Mouse (Mus musculus): ENCODE measurements around the gene Ptpn6.

Gene Ptpn6

GRCm38 (mm10) chr6:124755831-124756595, 17.5 kb upstream of the Ptpn6 start, which contains the start of the genes Gm45234 and Atn1:
Gene Gm45234 (minus strand): TSS chr6:124756021.
Gene Atn1 (minus strand): TSS chr6:124756524.
- DNase-seq (ENCODE audit: low spot score in 2 of 2): peak; percentile 15 to 59

DNA sequence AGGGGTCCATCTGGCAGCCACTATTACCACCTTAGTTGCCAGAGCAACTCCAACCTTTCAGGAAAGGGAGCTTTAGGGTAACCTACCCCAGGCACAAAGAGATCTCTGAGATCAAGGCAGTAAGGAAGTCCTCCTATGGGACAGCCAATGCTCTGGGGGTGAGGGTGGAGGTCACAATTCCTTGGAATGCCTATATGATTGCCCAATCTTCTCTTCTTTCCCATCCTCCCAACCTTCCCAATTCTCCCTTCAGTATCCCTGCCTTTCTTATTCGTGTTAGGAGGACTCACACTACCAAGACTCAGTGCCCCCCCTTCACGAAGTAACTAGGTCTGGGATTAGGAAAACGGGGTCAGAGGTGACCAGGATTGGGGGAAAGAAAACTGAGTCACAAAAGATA, 16.8 kb upstream of the Ptpn6 start:
- DNase-seq (ENCODE audit: low spot score in 2 of 2): no peak

DNA sequence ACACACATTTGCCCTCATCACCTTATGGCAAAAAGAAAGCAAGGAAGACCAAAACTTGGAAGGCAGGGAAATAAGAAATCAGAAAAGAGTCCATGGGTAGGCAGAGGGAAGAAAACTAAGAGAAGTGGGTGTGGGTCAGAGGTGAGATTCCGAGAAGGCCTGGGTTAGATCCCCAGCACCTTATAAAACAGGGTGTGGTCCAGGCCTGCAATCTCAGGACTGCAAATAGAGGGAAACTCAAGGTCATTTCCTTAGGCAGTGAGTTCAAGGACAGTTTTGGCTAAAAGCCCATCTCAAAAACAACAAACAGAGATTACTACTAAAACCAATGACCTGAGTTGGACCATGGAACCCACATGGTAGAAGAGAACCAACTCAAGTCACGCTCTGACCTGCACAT, 15.3 kb upstream of the Ptpn6 start:
- DNase-seq (ENCODE audit: low spot score in 2 of 2): no peak

DNA sequence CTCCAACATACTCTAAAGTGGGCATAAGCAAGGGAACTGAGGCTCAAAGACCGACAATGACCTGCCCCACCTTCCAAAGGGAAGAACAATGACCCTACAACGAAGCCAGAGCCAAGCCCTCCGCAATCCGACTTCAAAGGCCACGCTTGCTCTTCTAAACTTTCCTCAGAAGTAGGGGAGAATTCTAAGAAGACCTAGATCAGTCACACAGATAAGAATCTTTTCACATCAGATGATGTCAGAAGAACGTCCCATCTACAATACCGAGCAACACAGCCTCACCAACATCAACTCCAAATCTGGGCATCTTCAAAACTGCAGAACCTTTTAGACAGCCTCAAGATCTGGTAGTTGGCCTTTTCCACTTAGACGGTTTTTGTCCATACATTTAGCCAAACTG, 11.9 kb upstream of the Ptpn6 start:
- no peak for DNase-seq (ENCODE audit: low spot score in 2 of 2)

GRCm38 (mm10) chr6:124746654-124747632, 8.4 kb upstream of the Ptpn6 start:
- no peak for DNase-seq (ENCODE audit: low spot score in 2 of 2)

DNA sequence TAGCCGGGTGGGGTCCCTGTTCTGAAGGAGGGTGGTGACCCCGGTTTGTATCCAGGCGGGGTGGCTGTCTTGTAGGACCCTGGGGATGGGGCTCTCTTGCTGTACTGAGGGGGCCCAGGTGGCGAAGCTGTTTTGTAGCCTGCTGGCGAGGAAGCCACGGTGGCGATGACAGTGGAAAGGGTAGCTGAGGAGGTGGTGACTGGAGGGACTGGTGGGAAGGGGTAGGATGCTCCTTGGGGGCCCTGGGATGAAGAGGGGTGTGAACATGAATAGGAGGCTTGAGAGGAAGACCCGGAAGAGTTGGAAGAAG, 7.7 kb upstream of the Ptpn6 start:
- no peak for DNase-seq (ENCODE audit: low spot score in 2 of 2)

DNA sequence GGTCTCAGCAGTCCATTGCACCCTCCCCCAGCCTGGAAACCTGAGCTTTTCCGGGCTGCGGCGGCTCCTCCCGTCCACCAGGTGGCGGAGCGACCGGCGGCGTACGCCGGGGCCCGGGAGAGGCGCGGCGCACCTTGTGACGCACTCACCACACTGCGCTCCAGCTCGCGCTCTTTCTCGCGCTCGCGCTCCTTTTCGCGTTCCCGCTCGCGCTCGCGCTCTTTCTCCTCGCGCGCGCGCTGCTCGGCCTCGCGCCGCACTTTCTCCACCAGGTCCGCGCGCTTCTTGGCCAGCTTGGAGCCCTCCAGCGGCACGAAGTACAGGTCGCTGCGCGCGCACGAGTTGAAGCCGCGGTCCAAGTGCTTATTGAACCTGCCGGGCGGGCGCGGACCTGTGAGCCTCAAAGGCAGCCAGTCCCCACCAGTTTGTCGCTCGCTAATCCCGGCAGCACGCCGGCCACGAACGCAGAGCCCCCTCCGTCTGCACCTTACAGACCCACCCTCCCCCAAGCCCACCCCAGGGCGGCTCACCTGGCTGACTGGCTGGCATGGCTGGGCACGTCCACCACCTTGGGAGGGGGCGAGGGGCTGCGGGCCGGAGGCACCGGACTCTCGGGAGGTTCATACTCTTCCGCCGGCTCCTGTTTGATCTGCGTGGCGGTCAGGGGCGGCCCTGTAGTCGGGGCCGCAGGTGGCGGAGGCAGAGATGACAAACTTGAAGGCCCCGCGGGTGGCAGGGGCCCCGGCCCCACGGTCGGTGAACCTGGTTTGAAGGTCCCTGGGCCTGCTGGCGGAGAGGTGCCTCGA, 7.2 kb upstream of the Ptpn6 start:
- peak; percentile 90 to 94 for DNase-seq (ENCODE audit: low spot score in 2 of 2)

- DNase-seq (ENCODE audit: low spot score in 2 of 2): peak in 1 of 2 experiments; percentile 52
Observed at GRCm38 (mm10) chr6:124744755-124745321, 6.3 kb upstream of the Ptpn6 start.

DNA sequence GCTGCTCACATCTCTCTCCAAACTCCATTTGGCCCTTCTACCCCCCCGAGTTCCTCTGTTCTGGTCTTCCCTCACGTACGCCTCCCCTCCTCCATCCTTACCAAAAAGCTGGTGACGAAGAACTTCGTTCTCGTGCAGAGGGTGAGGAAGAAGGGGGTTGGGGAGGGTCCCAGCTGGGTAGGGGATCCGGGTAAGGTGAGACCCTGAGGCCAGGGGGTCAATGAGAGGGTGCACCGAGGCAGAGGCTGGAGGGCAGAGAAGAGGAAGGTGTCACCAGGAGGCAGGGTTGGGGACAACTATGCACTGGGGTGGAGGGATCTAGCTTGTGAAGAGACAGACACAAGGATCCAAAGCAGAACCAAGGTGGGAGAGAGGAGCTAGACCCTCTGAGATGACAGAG, 5.1 kb upstream of the Ptpn6 start:
- DNase-seq (ENCODE audit: low spot score in 2 of 2): no peak

DNA sequence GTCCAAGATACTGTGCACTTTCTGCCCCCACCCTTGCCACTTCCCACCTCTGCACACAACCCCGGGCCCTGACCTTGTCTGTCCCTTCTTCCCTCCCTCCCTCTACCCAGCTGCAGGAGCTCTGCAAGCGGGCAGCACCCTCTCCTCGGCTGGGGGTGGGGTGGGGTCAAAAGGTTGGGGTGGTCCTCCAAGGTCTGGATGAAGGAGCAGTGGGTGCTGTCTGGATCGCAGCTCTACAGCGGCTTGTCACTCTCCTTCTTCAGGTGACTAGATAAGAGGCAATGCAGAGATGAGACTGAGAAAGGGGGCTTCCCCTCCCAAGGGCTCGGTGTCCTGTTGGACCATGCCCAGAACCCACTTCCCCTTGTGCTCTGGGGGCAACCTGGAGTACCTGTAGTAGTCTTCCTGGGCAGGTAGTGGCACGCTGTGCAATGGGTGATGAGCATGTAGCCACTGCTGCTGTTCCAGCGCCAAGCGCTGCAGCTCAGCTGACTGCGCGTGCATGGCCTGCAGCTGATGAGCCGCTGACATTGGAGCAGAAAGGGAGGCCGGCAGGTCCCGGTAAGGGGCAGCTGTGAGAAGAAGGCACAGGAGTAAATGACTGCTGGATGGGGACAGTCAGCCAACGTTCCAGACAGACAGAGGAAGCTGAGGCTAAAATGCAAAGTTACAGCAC, 4.5 kb upstream of the Ptpn6 start:
- DNase-seq (ENCODE audit: low spot score in 2 of 2): no peak

DNA sequence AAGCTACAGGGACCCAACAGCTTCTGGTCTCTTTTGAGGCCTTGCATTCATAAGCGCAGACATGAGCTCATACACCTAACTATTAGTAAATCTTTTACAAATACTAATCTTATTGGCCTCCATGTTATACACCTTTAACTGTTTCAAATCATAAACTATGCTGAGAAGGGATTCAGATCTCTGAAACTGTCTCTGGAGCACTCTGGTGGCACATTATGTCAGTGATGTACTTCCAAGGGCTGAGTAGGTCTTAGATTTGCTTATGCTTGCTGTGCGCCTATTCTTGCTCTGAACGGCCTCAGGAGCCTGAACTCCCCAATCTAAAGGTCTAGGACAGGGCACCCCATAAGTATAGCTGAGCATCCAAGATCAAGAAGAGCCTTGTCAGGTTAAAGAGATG, 3.3 kb upstream of the Ptpn6 start:
- no peak for DNase-seq (ENCODE audit: low spot score in 2 of 2)

DNA sequence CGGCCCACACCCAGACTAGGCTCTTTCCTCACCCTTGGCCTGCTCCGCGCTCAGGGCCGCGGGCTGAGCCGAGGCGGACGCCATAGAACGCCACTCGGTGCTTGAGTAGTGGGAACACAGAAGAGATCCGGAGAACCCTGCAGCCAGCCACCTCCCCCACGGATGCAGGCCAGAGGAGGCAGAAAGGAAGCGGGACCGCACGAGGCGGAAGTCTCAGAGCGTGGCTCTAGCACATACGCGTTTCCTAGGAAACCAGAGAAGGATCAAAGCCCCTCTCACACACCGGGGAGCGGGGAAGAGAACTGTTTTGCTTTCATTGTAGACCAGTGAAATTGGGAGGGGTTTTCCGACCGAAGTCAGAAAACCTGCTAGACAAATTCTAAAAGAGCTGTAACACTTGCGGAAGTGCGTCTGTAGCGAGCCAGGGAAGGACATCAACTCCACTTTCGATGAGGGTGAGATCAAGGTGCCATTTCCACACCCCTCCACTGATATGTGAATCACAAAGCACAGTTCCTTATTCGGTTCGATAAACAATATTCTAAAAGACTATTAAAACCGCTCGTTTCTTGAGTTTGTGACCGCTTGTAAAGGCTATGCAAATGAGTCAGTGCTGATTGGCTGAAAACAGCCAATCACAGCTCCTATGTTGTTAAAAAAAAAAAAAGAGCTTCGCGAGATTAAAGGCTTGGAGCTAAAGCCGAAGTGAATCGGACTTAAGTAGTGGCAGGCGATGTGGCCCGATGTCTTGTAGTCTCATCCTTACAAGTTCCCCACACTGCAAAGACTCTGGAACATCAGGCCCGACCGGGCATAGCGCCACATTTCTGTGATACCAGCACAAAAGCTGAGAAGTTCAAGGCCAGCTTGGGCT, 2.6 kb upstream of the Ptpn6 start, which contains the start of gene Grcc10:
Grcc10 (minus strand) TSS at position 487 of the 874 bp plus-strand sequence.
- DNase-seq (ENCODE audit: low spot score in 2 of 2): peak; percentile 89 to 93

- no peak for DNase-seq (ENCODE audit: low spot score in 2 of 2)
Observed at GRCm38 (mm10) chr6:124740211-124740887, 1.8 kb upstream of the Ptpn6 start.

DNA sequence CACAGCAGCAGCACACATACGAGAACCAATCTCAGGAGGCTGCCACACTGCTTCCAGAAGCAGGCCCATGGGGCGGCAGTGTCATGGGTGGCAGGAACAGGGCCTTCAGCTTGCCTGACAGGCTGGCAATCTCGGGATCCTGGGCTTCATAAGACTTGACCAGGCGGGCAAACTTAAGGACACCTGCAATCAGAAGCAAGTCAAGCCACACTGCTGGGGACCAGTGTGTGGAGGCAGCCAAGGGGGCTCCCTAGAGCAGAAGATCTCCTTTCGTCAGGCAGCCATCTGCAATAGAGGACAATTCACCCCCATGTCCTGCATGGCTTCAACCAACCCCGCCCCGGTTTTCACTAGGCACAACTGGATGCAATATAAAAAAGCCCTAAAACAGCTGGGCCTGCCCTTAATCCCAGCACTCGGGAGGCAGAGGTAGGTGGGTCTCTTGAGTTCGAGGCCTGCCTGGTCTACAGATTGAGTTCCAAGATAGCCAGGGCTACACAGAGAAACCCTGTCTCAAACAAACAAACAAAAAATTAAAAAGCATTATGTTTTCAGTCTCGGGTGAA, 800 bp upstream of the Ptpn6 start:
- no peak for DNase-seq (ENCODE audit: low spot score in 2 of 2)

- DNase-seq (ENCODE audit: low spot score in 2 of 2): no peak
Observed at GRCm38 (mm10) chr6:124737040-124737439, 1.5 kb downstream of the Ptpn6 start.

- no peak for DNase-seq (ENCODE audit: low spot score in 2 of 2)
Observed at GRCm38 (mm10) chr6:124734417-124734816, 4.1 kb downstream of the Ptpn6 start.

GRCm38 (mm10) chr6:124732476-124733370, 5.8 kb downstream of the Ptpn6 start:
- no peak for DNase-seq (ENCODE audit: low spot score in 2 of 2)

DNA sequence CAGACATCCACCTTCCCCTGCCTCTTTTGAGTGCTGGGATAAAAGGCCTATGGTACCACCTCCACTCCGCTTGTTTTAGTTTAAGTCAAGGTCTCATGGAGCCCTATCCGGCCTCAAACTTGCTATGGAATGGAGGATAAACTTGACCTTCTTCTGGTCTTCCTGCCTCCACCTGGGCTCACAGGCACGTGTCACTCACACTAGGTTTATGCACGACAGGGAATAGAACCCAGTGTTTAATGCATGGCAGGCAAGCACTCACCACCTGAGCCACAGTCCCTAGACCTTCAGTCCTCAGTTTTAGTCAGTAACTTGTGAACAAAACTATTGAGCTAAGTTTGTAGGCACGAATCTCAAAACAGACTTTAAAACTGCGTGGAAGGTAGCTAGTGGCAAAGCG, 7.5 kb downstream of the Ptpn6 start:
- no peak for DNase-seq (ENCODE audit: low spot score in 2 of 2)

Measured in frontal cortex, postnatal 10 days (tissue).